Mouse (Mus musculus): ENCODE measurements around the gene Slc35f4.

GRCm38 (mm10) chr14:49345835-49346234 lies 180.0 kb downstream of the Slc35f4 start:
- TF ChIP-seq CTCF (IDR thresholded peaks at IDR 0.05; ENCODE audit: low read depth) (no peak), EP300 (optimal IDR thresholded peaks at IDR 0.05) (no peak)

Data from stomach, postnatal 0 days (tissue).